Comparison of ENCODE assay signal across 7 mouse cellular contexts in the genomic region with DNA sequence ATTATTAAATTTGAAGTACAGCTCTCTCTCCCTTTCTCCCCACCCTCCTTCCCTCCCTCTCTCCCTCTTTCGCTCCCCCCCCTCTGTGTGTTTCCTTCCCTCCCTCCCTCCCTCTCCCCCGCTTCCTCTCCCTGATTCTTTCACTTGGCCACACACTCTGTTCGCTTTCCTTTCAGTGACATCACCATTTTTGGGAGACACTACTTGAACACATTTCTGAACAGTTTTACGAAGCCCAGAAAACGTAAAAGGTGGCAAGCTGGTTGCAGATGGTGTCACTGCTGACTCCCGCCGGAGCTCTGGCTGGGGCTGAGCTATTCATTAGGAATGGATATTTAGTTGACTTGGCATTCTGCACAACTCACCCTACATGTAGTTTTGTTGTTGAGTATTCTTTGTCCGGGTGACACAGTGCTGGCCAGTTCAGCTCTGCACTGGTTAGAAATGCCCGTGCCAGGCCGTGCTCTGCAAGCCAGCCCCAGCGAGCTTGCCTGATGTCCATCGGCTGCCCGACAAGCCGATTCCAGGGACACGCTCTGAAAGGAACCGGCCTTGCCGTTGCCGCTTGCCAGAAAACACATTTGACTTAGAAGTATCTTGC. TPM values are rescaled to one million over a fixed set of nuclear protein-coding genes. Genes with fewer than 3 reads are reported as not detected.
DNase-seq lines count a peak whose midpoint lies in the region; ATAC-seq lines count a peak whose summit lies in the region.

No protein-coding gene starts in this region.

- peaks cover 6% of the 10 kb centered on the region; the same call in 1 of the 2 replicates for H3K4me1 ChIP-seq in heart, embryonic 15.5 days (replicated peaks)

- H3K27ac ChIP-seq in heart, embryonic 15.5 days = peak overlapping the region; percentile 49; the same call in 1 of the 2 replicates

- no peak overlapping the region for H3K4me3 ChIP-seq in heart, embryonic 15.5 days

- H3K9me3 ChIP-seq in heart, embryonic 15.5 days (replicated peaks) = no peaks in the 10 kb centered on the region

- 62% methylated on average over 18 of the region's 18 CpGs for WGBS in heart, embryonic 15.5 days

- no peaks in the 10 kb centered on the region for H3K27me3 ChIP-seq in heart, embryonic 15.5 days

- H3K4me2 ChIP-seq in heart, embryonic 15.5 days = peak overlapping the region; percentile 38

- no peaks in the 10 kb centered on the region for H3K36me3 ChIP-seq in heart, embryonic 15.5 days

- peak; percentile 11; the same call in 1 of the 2 replicates for ATAC-seq in heart, embryonic 15.5 days (replicated peaks; ENCODE audit: insufficient number of reproducible peaks, insufficient read depth, low FRiP score, low read depth)

- H3K9ac ChIP-seq in heart, embryonic 15.5 days = 0 out of 2 replicates have a peak overlapping the region, but pooled peaks have one; percentile 13

- DNase-seq in urinary bladder, postnatal 14 days (ENCODE audit: low spot score) = peak; percentile 13
- no peak for DNase-seq in urinary bladder, adult 2 months (ENCODE audit: low spot score)
- peak; percentile 79 to 82 for DNase-seq in cerebellum, postnatal 25 days
- DNase-seq in layer of hippocampus, postnatal 10 days (ENCODE audit: low spot score in 2 of 2) = peak; percentile 61 to 69
- DNase-seq in ovary, postnatal 14 days (ENCODE audit: low spot score) = peak; percentile 22
- no peak for DNase-seq in yolk sac, embryonic 10.5 days (ENCODE audit: low spot score)

RNA-seq across cellular contexts. Expression of a gene that starts 57.7 kb away (rescaled TPM):
- 1.9 and 2.8 TPM in 2 replicates for polyA plus RNA-seq in urinary bladder, adult 2 months (2012; rRNA removed)
- polyA plus RNA-seq in heart, embryonic 15.5 days (2015; fragmentation: Nextera tagmentation; extraction: Ambion mirVana) = 3.7 and 4.9 TPM in 2 replicates
- 100 to 1,000 TPM; 152 to 156 TPM for total RNA-seq in layer of hippocampus, postnatal 10 days (2021)

Comparison
In these comparisons a context has a peak if more than half of its experiments do, and no peak if none do; other contexts are left out.
1. DNase-seq: peak in urinary bladder, postnatal 14 days (single experiment), cerebellum, postnatal 25 days (2 of 2), layer of hippocampus, postnatal 10 days (2 of 2) and ovary, postnatal 14 days (single experiment); none in urinary bladder, adult 2 months (single experiment) and yolk sac, embryonic 10.5 days (single experiment).